Mouse (Mus musculus): Measurements from ENCODE around the gene Traf5. TPM values are rescaled to one million over a fixed set of nuclear protein-coding genes. Genes with fewer than 3 reads are reported as not detected.

Gene Traf5
- total RNA-seq, 2 experiments from 2014 or later = 5.6 to 8.7 TPM

Small RNAs within 50 kb of the gene (microRNA-seq; reads per million reads assigned to microRNA genes)
- 0 reads per million in 2 experiments for gene Mir3473c

Other genes with a start within 250 kb of the Traf5 start
- 10 to 100 TPM; 28.2 to 36.9 TPM for gene Slc30a1, start 185.8 kb downstream of the Traf5 start, total RNA-seq (2021)
- gene Rd3, start 115.2 kb downstream of the Traf5 start, total RNA-seq (2021) = under 1 TPM; 0.18 to 0.32 TPM
- gene Rcor3, start 45.5 kb upstream of the Traf5 start, total RNA-seq (2021) = 10 to 100 TPM; 28.0 to 31.3 TPM
- 10 to 100 TPM; 76.5 to 81.5 TPM for gene Kcnh1, start 98.2 kb upstream of the Traf5 start, total RNA-seq (2021)

Measured in left cerebral cortex, postnatal 25 days (tissue).